Mouse (Mus musculus) right cerebral cortex, postnatal 4 days (tissue): ENCODE data around the gene Psmc6.

ENCODE experiments used
- DNase-seq: peaks from one replicate; pipeline ENCODE4 v3.0.0-alpha.2; 2022

Psmc6 gene

GRCm38 (mm10) chr14:45364211-45365195 is 34.9 kb downstream of the Psmc6 start:
- DNase-seq, result peak; percentile 15

GRCm38 (mm10) chr14:45365196-45365587 is 35.6 kb downstream of the Psmc6 start:
- no peak for DNase-seq

- DNase-seq, result no peak
These were observed 49.2 kb downstream of the Psmc6 start for GRCm38 (mm10) chr14:45378771-45379170.

GRCm38 (mm10) chr14:45380756-45381155 is 51.2 kb downstream of the Psmc6 start:
- no peak for DNase-seq

- no peak for DNase-seq
These were observed 53.3 kb downstream of the Psmc6 start for GRCm38 (mm10) chr14:45382912-45383311.

- DNase-seq, result no peak
These were observed 56.0 kb downstream of the Psmc6 start for GRCm38 (mm10) chr14:45385596-45385995.

GRCm38 (mm10) chr14:45387480-45387879 is 57.9 kb downstream of the Psmc6 start:
- no peak for DNase-seq

- peak; percentile 85 for DNase-seq
These were observed 59.0 kb downstream of the Psmc6 start for GRCm38 (mm10) chr14:45388345-45389181.

- no peak for DNase-seq
These were observed 59.6 kb downstream of the Psmc6 start for GRCm38 (mm10) chr14:45389194-45389593.
